Mouse (Mus musculus) left cerebral cortex, adult 18-20 months (tissue): ENCODE measurements around the gene Casc1. TPM values are rescaled to one million over a fixed set of nuclear protein-coding genes. Genes with fewer than 3 reads are reported as not detected.
"Not testable (repeated sequence)": the region's sequence is repeated elsewhere in the genome, so short reads cannot be mapped to it uniquely, and the experiment has no call there.

Experiments
- DNase-seq, 2 experiments: peaks; one replicate each; pipeline ENCODE4 v3.0.0; 2021 to 2022; ENCODE audit warnings: low spot score in 2 of 2, mixed read lengths in 1 of 2
- total RNA-seq, 2 experiments: library from RNA; stranded (reverse); gene quantifications; 2 replicates each; pipeline ENCODE4 v1.2.3; 2021

The Casc1 gene
- total RNA-seq, 2 experiments from 2014 or later: 1.0 to 1.3 TPM

- no peak for DNase-seq
Measured at GRCm38 (mm10) chr6:145139776-145140475, 70.9 kb downstream of the Casc1 start.

- DNase-seq: no peak
Measured at GRCm38 (mm10) chr6:145139236-145139635, 71.6 kb downstream of the Casc1 start.

GRCm38 (mm10) chr6:145136831-145137230 is 74.0 kb downstream of the Casc1 start:
- DNase-seq: no peak

- DNase-seq: no peak
Measured at GRCm38 (mm10) chr6:145135804-145136203, 75.0 kb downstream of the Casc1 start.

DNA sequence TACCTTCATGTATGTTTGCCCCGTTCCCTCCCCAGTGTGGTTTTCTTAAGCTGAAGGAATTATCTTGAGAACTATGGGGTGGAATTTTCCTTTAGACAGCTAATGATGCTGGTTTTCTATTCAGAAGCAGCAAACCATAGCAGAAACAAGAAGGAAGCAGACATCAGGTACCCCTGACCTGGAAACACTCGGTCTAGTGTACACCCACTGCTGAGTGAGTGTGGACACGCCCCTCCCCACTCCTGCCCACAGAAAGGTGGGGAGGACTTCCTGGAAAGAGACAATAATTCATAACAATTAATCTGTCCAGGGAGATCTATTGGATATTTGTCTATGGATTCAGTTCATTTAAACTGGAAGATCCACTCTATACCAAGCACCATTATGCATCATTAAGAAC is 75.5 kb downstream of the Casc1 start:
- no peak for DNase-seq

- not testable (repeated sequence) for DNase-seq
Measured at GRCm38 (mm10) chr6:145132969-145133368, 77.8 kb downstream of the Casc1 start.

- DNase-seq: no peak
Measured at GRCm38 (mm10) chr6:145131991-145132390, 78.8 kb downstream of the Casc1 start.

DNA sequence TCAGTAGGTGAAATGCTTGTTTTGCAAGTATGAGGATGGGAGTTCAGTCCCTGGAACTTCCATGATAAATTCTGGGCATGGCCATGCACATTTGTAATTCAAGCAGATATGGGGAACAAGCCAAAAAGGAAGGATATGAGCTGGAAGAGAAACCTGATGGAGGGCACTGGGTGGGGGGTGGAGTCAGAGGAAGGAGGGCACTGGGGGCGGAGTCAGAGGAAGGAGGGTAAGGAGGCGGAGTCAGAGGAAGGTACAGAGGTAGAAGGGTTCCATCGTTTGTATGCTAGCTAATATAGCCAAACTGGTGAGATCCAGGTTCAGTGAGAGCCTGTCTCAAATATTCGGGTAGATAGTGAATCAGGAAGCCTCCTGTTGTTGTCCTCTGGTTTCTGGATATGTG is 81.2 kb downstream of the Casc1 start:
- DNase-seq: no peak

- no peak for DNase-seq
Measured at GRCm38 (mm10) chr6:145127652-145128051, 83.2 kb downstream of the Casc1 start.

DNA sequence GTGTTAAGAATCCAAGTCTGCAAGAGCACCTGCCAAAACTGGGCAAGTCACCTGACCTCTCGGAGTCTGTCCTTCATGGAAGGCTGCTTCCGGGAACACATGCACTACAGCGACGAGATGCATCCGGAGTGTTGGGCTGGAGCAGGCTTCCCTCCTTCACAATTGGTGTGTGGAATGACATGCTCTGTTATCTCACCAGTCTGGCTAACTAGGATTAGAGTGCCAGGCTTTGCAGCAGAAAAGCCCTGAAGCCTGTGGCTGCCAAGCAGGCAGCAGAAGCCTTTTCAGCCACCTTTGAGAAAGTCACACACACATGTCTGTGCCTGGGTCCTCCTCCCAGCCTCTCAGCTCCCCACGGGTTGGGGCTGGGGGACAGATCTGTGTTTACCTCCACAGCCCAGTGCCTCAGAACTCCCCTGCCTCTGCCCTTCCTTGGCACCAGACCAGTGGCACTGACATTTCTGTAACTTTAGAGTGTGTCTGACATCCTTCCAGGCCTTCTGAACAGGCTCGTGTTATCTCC is 85.2 kb downstream of the Casc1 start:
- DNase-seq: no peak

Other genes starting within 250 kb of the Casc1 start
- gene Bcat1, start 134.8 kb downstream of the Casc1 start, total RNA-seq: 10 to 100 TPM; 79.0 to 94.8 TPM
- gene Lrmp, start 95.4 kb downstream of the Casc1 start, total RNA-seq: 1 to 10 TPM; 1.9 to 3.8 TPM
- gene Etfrf1, start 129 bp upstream of the Casc1 start, total RNA-seq: 10 to 100 TPM; 23.0 to 24.8 TPM
- gene Kras, start 39.2 kb upstream of the Casc1 start, total RNA-seq: 10 to 100 TPM; 79.5 to 85.3 TPM